Mouse (Mus musculus) right cerebral cortex, postnatal 25 days (tissue): ENCODE results near the gene Adm2.

Experiments
- DNase-seq: peaks from one replicate; pipeline ENCODE4 v3.0.0; 2022

The Adm2 gene

DNA sequence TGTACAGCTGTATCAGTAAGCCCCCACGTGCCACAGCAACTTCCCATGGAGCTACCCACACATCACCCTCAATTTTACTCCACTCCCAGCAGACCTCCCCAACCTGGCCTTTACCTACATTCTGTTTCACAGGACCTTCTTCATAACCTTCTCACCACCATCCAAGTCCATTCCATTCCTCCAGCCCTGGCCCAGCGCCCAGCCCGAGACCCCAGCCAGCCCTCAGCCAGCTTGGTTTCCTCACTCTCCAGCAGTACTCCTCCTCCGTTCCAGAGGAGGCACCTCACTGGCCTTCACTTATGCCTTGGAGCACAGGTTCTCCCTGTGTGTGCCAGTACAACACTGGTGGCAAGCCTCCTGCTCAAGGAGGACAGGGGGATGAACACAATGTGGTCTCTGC, 9.2 kb upstream of the Adm2 start:
- no peak for DNase-seq

DNA sequence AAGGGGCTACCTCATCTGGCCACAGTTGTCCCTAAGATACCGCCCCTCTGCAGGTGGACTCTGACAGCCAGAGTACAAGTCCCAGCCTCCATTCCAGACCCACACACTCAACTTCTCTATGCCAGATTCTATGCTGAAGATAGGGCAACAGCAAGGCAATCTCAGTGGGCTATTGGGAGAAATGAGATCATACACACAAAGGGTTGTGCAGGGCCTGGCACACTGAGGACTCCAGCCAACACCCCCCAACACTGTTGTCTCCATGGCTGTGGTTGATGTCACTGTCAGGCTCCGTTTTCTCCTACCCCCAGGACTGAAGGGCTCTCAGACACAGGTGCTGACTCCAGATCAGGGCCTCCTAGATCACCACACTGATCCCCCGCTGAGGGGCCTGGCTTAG, 8.4 kb upstream of the Adm2 start:
- no peak for DNase-seq

DNA sequence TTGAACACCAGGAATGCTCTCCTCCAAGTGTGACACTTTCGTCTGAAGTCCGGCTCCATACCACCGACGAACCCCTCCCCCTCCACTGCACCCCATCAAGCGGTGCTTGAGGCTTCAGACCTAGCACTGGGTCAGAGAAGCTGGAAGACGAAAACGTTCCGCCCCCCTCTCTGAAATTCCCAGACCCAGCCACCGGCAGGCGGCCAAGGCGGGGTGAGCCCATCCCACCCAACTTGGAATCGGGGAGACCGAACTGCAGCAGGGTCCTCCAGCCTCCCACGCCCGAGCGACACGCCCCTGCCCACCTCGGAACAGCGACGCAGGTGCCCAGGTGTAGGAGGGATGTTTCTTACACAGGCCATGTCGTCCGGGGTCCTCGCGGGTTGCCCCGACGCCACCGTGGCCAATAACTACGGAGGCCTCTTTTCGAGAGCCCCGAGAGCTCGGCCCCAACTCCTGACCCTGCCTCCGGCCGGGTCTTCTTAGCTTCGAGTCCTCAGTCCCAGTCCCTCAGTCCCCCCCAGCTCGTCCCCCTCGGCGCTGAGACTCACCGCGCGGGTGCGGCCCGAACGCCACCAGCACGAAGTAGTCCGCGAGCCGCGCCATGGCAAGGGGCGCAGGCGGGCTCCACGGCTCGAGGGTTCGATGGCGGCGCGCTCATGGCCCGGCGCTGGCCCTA, 7.9 kb upstream of the Adm2 start:
- peak; percentile 31 for DNase-seq

DNA sequence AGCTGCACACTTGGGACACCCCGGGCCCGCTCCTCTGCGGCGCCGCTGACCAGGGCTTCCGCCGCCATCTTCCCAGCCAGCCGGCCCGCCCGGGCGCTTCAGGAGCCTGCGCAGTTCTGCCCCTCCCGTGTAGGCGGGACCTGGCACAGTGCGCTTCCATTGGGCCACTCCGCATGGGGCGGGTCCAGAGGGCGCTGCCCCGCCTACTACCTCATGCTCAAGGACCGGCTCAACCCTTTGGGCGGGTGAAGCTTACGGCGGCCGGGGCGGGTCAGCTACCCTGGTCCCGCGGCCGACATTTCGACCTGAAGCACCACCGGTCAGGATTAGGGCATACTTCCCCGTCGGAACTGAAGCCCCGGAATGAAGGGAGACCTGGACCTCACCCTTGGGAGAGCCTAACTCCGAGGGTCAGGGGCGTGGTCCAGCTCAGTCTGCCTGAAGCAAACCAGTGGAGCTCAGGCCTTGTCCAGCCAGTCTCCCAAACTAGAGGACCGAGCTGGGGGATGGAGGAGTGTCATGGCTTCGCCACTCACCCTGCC, 7.3 kb upstream of the Adm2 start, which contains the start of gene Sbf1:
Gene Sbf1 (minus strand): TSS at position 122 of the 542 bp plus-strand sequence.
- DNase-seq = peak; percentile 97

DNA sequence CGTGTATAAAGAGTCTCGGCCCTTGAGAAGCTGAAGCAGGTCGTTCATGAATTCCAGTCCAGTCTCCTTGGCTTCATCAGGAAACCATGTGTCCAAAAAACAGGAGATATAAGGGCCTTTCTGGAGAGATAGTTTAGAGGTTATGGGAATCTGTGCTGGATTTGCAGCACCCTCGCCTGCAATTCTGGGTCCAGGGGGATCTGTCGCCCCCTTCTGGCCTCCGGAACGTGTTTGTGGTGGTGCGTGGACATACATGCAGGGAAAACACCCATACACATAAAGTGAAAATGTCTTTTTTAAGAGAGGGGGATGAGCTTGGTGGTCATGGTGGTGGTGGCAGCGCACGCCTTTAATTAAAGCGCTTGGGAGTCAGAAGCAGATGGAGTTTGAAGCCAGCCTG, 6.4 kb upstream of the Adm2 start:
- DNase-seq = no peak

DNA sequence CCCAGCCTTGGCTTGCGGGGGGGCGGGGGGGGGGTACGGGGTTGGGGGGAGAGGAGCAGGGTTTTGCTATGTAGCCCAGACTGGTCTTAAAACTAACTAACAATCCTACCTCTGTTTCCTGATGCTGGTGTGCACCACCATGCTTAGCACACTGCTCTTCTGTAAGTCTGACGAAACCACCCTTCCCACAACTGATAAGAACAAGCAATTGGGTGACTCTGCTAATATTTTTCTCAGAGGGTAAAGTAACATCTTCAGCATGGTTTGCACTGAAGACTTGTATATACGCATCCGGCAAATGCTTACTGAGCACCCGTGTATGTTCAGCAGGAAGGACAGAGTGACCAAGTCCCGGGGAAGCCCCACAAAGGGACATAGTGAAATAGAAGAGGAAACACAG, 1.3 kb upstream of the Adm2 start:
- no peak for DNase-seq

DNA sequence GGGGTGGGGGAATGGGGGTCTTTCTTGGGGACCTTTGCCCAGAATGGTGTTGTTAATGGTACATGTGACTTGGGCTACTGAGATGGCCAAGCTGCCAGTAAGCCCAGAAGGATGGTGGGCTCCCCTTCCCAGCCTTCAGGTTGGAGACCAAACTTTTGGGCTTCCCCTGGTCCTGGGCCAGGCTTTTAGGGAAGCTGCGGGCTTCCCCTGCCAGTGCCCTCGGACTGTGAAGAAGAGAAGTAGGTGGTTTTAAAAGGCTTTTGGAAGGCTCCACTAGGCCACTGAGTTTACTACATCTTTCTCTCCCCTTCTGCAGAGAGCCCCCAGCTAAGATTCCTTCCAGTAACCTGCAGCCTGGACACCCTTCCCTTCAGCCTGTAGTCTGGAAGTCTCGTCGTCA, 1.1 kb downstream of the Adm2 start:
- DNase-seq = no peak

DNA sequence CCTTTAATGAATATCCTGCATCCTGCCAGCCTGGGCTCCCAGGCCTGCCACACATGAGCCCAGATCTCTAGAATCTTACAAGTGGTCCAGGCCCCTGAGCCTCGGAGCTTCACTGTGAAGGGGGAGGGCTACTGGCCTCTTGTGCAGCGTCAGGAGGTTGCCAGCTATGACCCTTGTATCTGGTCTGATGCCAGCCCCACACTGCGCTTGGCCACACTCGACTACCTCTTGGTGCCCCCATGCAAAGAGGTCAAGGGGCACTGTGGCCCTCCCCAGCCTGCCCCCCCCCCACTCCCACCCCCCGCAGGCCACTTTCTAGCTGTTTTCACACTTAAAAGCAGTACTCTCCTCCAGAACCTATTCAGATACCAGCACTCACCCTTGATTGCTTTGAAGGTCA, 3.9 kb downstream of the Adm2 start:
- DNase-seq = no peak

DNA sequence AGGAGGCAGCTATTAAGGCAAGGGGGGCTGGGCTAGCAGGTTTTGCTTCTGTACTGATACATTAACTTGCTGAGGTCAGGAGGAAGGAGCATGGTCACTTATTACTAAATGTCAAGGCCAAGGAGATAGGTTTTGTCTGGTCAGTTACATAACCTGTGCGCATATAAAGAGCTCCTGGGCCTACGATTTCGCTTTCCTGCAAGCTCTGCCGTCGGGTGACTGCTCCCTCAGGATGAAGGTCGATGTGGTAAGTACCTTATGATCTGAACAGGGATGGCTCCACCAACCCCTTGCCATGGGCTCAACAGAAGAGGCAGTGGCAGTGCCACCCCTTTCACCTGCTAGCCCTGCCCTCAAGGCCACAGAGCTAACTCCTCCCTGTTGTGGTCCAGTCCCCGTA, 11.8 kb downstream of the Adm2 start, which contains the start of gene Miox:
Gene Miox (plus strand): TSS at position 128 of the 400 bp plus-strand sequence.
- no peak for DNase-seq

DNA sequence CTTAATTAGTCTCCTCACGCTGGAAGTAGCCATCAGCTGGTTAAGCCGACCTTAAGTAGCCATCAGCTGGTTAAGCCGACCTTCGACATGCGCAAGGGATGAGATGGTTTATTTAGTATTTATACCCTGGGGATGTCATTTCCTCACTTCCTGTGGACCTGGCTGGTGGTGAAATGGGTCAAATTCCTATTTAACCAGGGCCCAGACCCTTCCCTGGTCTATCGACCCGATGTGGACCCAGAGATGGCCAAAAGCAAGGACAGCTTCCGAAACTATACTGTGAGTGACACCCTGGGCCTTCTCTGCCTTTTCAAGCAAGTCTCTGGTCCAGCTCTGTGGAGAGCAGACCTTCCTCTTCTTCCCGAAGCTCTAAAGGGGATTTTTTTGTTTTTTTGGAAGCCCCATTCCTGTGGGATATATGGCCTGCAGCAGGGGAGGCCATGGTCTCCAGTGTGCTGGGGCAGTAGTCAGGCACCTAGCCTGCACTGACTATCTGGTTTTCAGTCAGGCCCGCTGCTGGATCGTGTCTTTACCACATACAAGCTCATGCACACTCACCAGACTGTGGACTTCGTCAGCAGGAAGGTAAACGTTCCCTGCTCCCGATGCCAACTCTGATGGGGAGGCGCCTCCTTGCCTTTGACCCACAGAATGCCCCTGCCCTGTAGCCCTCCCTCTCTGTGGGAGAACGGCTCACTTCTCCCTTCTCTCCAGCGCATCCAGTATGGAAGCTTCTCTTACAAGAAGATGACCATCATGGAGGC, 12.4 kb downstream of the Adm2 start:
- DNase-seq = no peak

DNA sequence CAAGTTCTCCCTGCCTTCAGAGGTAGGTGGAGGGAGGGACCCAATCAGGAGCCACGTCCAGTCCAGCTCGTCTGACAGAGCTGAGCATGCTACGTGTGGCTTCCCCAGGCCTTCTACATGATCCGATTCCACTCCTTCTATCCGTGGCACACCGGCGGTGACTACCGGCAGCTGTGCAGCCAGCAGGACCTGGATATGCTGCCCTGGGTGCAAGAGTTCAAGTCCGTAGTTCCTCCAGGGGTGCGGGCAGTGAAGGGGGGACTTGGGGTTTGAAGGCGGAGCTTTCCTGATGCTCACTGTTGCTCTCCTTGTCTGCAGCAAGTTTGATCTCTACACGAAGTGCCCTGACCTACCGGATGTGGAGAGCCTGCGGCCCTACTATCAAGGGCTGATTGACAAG, 13.9 kb downstream of the Adm2 start:
- no peak for DNase-seq

DNA sequence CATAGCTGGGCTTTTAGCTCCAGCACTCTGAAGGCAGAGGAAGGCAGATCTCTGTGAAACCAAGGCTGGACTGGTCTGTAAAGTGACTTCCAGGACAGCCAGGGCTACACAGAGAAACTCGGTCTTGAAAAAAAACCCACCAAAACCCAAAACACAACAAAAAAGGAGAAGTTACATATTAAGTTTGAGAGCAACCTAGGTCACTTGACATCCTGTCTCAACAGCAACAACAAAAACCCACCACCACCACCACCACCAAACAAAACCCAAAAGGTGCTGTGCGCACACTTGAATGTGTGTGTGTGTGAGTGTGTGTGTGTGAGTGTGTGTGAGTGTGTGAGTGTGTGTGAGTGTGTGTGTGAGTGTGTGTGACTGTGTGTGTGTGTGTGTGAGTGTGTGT, 17.2 kb downstream of the Adm2 start:
- no peak for DNase-seq

DNA sequence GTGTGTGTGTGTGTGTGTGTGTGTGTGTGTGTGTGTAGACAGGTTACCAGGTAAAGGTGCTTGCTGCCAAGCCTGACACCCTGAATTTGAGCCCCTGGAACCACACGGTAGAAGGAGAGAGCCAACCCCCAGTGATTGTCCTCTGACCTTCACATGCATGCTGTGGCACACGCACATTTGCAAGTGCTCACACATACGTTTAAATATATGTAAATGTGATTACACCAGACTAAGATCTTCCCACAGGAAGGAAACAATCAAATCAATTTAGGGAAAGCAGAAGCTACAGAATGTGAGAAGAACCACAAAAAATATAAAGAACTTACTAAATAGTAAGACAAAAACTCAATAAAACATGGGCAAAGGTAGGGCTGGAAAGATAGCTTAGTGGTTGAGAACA, 17.6 kb downstream of the Adm2 start:
- DNase-seq = no peak

DNA sequence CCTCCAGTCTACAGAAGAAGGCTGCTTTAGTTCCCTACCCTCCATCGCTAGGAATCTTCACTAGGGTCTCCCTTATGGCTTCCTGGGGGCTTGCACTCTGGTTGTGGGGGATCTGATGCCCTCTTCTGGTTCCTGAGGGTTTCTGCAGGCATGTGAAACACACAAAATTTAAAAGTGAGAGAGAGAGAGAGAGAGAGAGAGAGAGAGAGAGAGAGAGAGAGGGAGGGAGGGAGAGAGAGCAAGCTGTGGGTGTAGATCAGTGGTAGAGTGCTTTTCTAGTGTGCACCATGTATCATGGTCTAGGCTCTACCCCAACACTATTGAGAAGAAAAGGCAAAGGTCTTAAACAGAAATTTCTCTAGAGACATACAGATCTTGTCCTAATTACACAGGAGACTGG, 19.2 kb downstream of the Adm2 start:
- DNase-seq = no peak

DNA sequence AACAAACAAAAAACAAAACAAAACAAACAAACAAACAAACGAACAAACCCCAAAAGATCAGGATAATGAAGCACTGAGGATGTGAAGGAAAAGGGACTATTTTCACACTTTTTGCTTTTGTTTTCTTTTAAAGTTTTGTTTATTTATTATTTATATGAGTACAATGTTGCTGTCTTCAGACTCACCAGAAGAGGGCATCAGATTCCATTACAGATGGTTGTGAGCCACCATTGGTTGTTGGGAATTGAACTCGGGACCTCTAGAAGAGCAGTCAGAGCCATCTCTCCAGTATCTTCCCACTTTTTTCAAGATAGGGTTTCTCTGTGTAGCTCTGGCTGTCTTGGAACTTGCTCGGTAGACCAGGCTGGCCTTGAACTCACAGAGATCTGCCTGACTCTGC, 20.8 kb downstream of the Adm2 start:
- DNase-seq = no peak

DNA sequence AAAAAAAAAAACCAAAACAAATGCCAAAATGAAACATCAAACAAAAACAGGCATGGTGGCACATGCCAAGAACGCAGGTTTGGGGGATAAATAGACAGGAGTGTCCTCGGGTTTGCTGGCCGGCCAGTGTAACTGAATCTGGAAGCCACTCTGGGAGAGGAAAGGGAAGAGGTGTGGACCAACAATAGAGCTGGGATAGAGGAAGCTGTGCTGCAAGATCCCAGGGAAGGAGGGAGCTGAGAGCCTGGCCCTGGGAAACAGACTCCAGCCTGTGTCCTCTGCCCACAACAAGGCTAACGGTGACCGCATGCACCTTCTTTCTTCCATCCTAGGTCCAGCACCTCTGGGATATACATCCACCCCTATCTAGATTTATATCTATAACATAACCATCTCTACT, 27.9 kb downstream of the Adm2 start:
- DNase-seq = no peak

DNA sequence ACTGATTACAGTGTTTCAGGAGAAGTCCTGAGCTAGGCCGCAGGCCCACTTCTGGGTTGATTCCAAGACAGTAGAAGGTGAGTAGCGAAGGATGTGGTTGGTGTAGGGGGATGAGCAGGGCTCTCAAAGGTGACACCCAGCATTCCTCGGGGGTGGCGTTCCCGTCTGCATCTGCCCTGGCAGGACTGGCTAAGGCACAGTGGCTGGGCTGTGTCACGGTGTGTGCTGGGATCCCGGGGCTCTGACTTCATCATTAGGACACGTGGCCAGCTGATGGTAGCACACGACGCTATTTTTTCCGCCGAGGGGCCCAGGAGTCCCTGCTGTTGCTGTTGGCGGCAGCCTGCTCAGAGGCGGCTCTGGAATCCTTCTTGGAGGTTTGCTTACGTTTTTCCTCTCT, 28.8 kb downstream of the Adm2 start:
- DNase-seq = no peak

DNA sequence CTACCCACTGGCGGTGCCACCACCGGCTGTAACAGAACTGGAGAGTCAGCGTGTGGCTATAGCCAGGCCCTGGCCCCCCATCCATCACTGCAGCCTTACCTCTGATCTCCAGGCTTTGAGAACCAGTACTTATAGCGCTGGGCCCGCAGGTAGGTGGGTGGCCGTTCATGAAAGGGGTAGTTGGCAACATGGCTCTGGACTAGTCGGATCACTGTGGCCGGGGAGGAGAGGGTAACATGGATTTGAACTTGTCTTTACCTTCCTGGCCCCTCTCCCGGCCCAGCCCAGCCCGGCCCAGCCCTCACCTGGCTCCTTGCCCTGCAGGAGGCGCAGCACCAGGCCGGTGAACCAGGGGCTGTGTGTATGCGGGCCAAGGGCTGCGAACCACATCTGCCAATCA, 29.5 kb downstream of the Adm2 start:
- DNase-seq = no peak

DNA sequence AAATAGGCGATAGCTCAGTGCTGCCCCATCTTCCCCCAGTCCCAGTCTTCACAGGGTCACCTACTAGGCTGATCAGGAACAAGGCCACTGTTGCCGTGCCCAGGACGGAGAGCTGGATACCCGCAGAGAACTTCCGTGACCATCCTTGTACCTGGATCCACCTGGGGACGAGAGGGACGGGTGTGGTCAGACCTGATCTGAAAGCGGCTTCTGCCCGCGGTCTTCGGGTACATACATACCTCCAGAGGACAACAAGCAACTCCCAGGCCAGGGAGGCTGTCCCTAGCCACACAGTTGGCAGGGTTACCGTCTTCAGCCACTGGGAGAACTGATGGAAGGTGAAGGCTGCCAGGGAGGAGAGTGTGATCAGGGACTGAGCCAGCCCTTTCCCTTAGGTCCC, 30.3 kb downstream of the Adm2 start:
- no peak for DNase-seq

DNA sequence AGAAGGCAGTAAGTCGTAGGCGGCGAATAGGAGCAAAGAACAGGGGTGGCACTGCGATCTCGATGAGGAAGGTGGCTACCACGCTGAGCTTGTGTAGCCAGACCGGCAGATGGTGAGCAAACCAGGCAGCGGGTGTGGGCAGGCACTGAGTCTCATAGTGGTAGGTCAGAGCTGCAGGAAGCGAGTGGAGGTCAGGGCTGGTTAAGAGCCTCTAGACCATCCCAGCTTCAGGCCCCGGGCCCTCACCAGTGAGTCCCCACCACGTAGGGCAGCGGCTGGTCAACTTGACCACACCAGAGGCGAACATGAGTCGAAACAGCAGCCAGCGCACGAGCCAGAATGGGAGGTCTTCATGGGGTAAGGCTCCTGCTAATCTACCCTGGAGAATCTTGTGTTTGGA, 31.3 kb downstream of the Adm2 start:
- no peak for DNase-seq

DNA sequence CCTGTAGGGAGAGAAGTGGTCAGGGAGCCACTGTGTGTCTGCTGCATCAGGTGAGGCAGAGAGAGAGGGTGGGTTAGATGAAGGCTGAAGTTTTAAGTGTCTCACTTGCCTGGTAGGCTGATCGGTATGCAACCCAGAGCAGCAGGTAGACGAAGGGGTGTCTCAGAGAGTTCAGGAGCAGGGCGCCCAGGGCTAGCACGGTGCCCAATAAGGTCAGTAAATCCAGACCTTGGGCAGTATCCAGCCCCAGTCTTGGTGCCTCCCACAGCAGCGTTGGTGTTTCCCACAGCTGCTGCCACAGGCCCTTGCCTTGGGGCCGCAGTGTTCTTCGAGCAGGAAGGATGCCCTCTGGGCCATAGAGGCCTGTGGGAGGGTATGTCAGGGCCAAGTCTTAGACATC, 31.9 kb downstream of the Adm2 start:
- DNase-seq = no peak

DNA sequence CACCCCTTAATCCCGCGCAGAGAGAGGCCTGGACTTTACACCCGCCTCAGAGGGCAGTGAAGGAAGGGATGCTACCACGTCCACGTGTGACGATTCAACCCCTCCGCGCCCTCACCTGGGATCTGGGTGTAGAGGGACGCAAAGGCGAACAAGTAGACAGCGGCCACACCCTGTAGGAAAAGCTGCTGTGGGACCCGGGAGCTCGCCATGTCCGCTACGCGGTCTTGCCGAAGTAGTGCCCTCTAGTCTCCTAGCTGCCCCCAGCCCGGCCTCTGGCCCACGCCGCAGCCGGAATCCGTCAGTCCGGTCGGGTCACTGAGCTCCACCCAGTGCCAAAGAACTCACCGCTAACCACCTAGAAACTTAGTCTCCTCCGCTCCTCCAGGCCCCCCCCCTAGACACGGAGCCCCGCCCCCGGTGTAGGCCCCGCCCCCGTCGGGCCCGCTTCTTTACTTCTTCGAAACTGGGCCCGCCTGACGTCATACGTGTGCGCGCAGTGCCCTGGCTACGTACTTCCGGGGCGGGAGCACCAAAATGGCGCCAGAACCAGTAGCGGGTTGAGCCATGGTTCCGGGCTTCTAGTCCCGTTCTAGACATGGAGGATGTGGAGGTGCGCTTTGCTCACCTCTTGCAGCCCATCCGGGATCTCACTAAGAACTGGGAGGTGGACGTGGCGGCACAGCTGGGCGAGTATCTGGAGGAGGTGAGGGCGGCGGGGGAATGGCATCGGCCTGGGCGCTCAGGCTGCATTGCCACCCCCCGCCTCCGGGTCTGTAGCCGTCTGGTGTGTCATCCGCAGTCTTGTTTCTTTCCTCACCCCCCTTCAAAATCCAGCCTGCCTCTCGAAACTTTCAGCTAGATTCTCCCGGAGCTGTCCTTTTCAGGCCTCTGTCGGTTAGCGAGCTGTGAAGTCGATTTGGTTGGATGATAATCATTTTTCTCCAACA, 33.0 kb downstream of the Adm2 start, which contains the start of the genes Lmf2 and Ncaph2:
Gene Lmf2 (minus strand): TSS at position 419 of the 947 bp plus-strand sequence.
Gene Ncaph2 (plus strand): TSS at position 479 of the 947 bp plus-strand sequence.
- DNase-seq = peak; percentile 92

DNA sequence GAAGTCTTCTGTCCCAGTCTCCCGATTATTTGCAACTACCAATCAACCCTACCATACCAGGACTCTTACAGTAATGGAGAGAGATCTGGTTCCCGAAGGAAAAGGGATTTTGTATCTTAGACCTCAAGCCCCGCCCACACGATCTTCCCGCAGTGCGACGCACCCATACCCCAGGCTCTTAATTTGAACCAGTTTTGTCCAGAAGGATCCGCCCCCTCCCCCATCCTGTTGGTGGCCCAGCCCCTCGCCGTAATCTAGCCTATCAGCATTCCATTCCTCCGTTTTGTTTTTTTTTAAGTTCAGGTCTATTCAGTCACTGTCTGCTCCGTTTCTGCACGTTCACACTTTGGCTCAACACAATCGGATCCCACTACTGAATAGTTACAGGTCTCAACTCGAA, 33.9 kb downstream of the Adm2 start:
- DNase-seq = no peak
